Comparison of ENCODE assay signal across 13 mouse cellular contexts in the genomic region with DNA sequence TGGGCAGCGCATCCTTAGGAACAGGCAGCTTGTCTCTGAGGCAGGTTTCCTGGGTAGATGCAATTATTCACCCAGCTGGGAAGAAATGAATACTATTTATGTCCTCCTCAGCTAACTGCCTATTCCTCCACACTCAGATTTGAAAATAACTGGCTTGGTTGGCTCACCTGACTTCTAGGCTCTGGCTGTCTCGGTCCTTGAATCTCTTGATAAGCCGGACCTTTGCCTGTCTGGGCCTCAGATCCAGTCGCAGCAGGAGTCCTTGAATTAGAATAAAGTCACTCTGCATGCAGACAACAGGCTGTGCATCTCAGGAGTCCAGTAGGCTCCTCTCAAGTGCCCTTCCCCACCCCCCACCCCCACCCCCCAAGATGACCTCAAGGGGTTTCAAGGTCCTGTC.
DNase-seq lines count a peak whose midpoint lies in the region; ATAC-seq lines count a peak whose summit lies in the region.
"Had no signal": no experiment of that assay in that cellular context is flagged by ENCODE, and none has a peak within 500 bp of the region (broad histone marks: within the 10 kb centered on the region; RNA-seq: fewer than 3 reads in every experiment).

No protein-coding gene starts in this region.

- H3K36me3 ChIP-seq in forebrain, embryonic 11.5 days (ENCODE audit: control insufficient read depth, insufficient read depth, low read length), result no peaks in the 10 kb centered on the region
- no peaks in the 10 kb centered on the region for H3K36me3 ChIP-seq in forebrain, embryonic 13.5 days (ENCODE audit: poor library complexity, severe bottlenecking)
- H3K36me3 ChIP-seq: midbrain, embryonic 15.5 days; stomach, embryonic 15.5 days had no signal

- H3K4me2 ChIP-seq in forebrain, embryonic 11.5 days (ENCODE audit: low read depth, low read length, severe bottlenecking), result no peak overlapping the region
- H3K4me2 ChIP-seq in forebrain, embryonic 13.5 days, result no peak overlapping the region
- H3K4me2 ChIP-seq: midbrain, embryonic 15.5 days; stomach, embryonic 15.5 days had no signal

- no peak for ATAC-seq in forebrain, embryonic 11.5 days (replicated peaks; ENCODE audit: low FRiP score)
- no peak for ATAC-seq in forebrain, embryonic 13.5 days
- ATAC-seq: activated CD4-positive, CD25-positive, alpha-beta regulatory T cell, adult 4 months had no signal

- DNase-seq in forebrain, embryonic 11.5 days (ENCODE audit: low spot score), result peak; percentile 31
- DNase-seq in kidney, postnatal 10 days, result peak; percentile 3
- DNase-seq in kidney, postnatal 4 days, result no peak
- DNase-seq in testis, postnatal 10 days (ENCODE audit: low spot score), result peak; percentile 36
- no peak for DNase-seq in testis, postnatal 14 days (ENCODE audit: low spot score)
- DNase-seq in gastrocnemius, postnatal 36 days, result no peak
- DNase-seq: gastrocnemius, postnatal 25 days; kidney, adult 11 months had no signal

- intact Hi-C loops in gastrocnemius, postnatal 36 days (cut with DNase I), result no loop called here

- 43% methylated on average over 4 of the region's 4 CpGs for WGBS in forebrain, embryonic 11.5 days
- 49% methylated on average over 4 of the region's 4 CpGs for WGBS in forebrain, embryonic 13.5 days

- peaks cover 9% of the 10 kb centered on the region; the same call in 1 of the 2 replicates for H3K4me1 ChIP-seq in forebrain, embryonic 11.5 days (replicated peaks; ENCODE audit: control insufficient read depth, insufficient read depth, low read length)
- peaks cover 54% of the 10 kb centered on the region for H3K4me1 ChIP-seq in forebrain, embryonic 13.5 days

- no peak overlapping the region for H3K4me3 ChIP-seq in forebrain, embryonic 11.5 days (ENCODE audit: low read depth, low read length)
- no peak overlapping the region for H3K4me3 ChIP-seq in forebrain, embryonic 13.5 days
- H3K4me3 ChIP-seq: midbrain, embryonic 15.5 days; stomach, embryonic 15.5 days had no signal

- H3K9ac ChIP-seq in forebrain, embryonic 11.5 days (ENCODE audit: low read length), result no peak overlapping the region
- H3K9ac ChIP-seq in forebrain, embryonic 13.5 days, result no peak overlapping the region
- H3K9ac ChIP-seq: liver, embryonic 14.5 days; midbrain, embryonic 15.5 days; stomach, embryonic 15.5 days had no signal

- no peak overlapping the region for H3K27ac ChIP-seq in forebrain, embryonic 11.5 days (ENCODE audit: low read depth, low read length)
- no peak overlapping the region for H3K27ac ChIP-seq in forebrain, embryonic 13.5 days
- H3K27ac ChIP-seq: liver, embryonic 14.5 days; midbrain, embryonic 15.5 days; stomach, embryonic 15.5 days had no signal

- H3K27me3 ChIP-seq in forebrain, embryonic 11.5 days (ENCODE audit: control insufficient read depth, insufficient read depth, low read length), result no peaks in the 10 kb centered on the region
- no peaks in the 10 kb centered on the region for H3K27me3 ChIP-seq in forebrain, embryonic 13.5 days
- H3K27me3 ChIP-seq: midbrain, embryonic 15.5 days; stomach, embryonic 15.5 days had no signal

- H3K9me3 ChIP-seq in forebrain, embryonic 11.5 days (ENCODE audit: control insufficient read depth, low read length), result no peaks in the 10 kb centered on the region; the same call in 1 of the 2 replicates
- H3K9me3 ChIP-seq in forebrain, embryonic 13.5 days (replicated peaks), result no peaks in the 10 kb centered on the region
- H3K9me3 ChIP-seq: midbrain, embryonic 15.5 days; stomach, embryonic 15.5 days had no signal

Comparison
In these comparisons a context has a peak if more than half of its experiments do, and no peak if none do; other contexts are left out.
1. DNase-seq: peak in forebrain, embryonic 11.5 days (single experiment), kidney, postnatal 10 days (single experiment) and testis, postnatal 10 days (single experiment); none in kidney, postnatal 4 days (0 of 2), testis, postnatal 14 days (single experiment) and gastrocnemius, postnatal 36 days (0 of 2).